Mouse (Mus musculus): ENCODE data around the gene Wfdc11. TPM values are rescaled to one million over a fixed set of nuclear protein-coding genes. Genes with fewer than 3 reads are reported as not detected.

The Wfdc11 gene
- polyA plus RNA-seq, 1 experiment from 2014 or later = not detected

Other genes with a start within 250 kb of the Wfdc11 start
- gene Sdc4, start 230.2 kb downstream of the Wfdc11 start, polyA plus RNA-seq (2018) = 114 to 215 TPM (median 133 TPM) in 3 replicates
- 6.9 to 30.0 TPM (median 27.8 TPM) in 3 replicates for gene Sys1, start 217.1 kb downstream of the Wfdc11 start, polyA plus RNA-seq (2018)
- gene Gm20458, start 213.1 kb downstream of the Wfdc11 start, polyA plus RNA-seq (2018) = 0.30 TPM in 1 of 3 replicates, not detected in the others
- not detected in 3 replicates for gene Trp53tg5, start 200.4 kb downstream of the Wfdc11 start, polyA plus RNA-seq (2018)
- gene Dbndd2, start 188.0 kb downstream of the Wfdc11 start, polyA plus RNA-seq (2018) = 13.0 to 46.6 TPM (median 28.5 TPM) in 3 replicates
- 58.4 to 92.7 TPM (median 64.5 TPM) in 3 replicates for gene Pigt, start 176.6 kb downstream of the Wfdc11 start, polyA plus RNA-seq (2018)
- not detected in 3 replicates for gene Wfdc2, start 111.7 kb downstream of the Wfdc11 start, polyA plus RNA-seq (2018)
- gene Spint3, start 100.6 kb downstream of the Wfdc11 start, polyA plus RNA-seq (2018) = not detected in 3 replicates
- gene Wfdc6a, start 88.6 kb downstream of the Wfdc11 start, polyA plus RNA-seq (2018) = not detected in 3 replicates
- not detected in 3 replicates for gene Eppin, start 80.5 kb downstream of the Wfdc11 start, polyA plus RNA-seq (2018)
- gene Wfdc6b, start 60.6 kb downstream of the Wfdc11 start, polyA plus RNA-seq (2018) = not detected in 3 replicates
- not detected in 3 replicates for gene Wfdc8, start 60.5 kb downstream of the Wfdc11 start, polyA plus RNA-seq (2018)
- not detected in 3 replicates for gene Wfdc16, start 35.3 kb downstream of the Wfdc11 start, polyA plus RNA-seq (2018)
- gene Wfdc10, start 18.0 kb downstream of the Wfdc11 start, polyA plus RNA-seq (2018) = not detected in 3 replicates
- gene Wfdc9, start 17.5 kb downstream of the Wfdc11 start, polyA plus RNA-seq (2018) = not detected in 3 replicates
- not detected in 3 replicates for gene Wfdc13, start 11.0 kb upstream of the Wfdc11 start, polyA plus RNA-seq (2018)
- gene Spint4, start 24.4 kb upstream of the Wfdc11 start, polyA plus RNA-seq (2018) = not detected in 3 replicates
- not detected in 3 replicates for gene Spint5, start 41.2 kb upstream of the Wfdc11 start, polyA plus RNA-seq (2018)
- gene Wfdc3, start 71.8 kb upstream of the Wfdc11 start, polyA plus RNA-seq (2018) = not detected in 3 replicates
- gene Dnttip1, start 71.9 kb upstream of the Wfdc11 start, polyA plus RNA-seq (2018) = 20.7 to 27.5 TPM (median 21.6 TPM) in 3 replicates
- gene Ube2c, start 95.8 kb upstream of the Wfdc11 start, polyA plus RNA-seq (2018) = 1.7 to 21.7 TPM (median 12.8 TPM) in 3 replicates
- gene Tnnc2, start 105.9 kb upstream of the Wfdc11 start, polyA plus RNA-seq (2018) = not detected in 3 replicates
- 7.1 to 8.5 TPM (median 7.3 TPM) in 3 replicates for gene Snx21, start 111.7 kb upstream of the Wfdc11 start, polyA plus RNA-seq (2018)
- 9.7 to 17.7 TPM (median 17.1 TPM) in 3 replicates for gene Acot8, start 130.8 kb upstream of the Wfdc11 start, polyA plus RNA-seq (2018)
- gene Zswim3, start 131.0 kb upstream of the Wfdc11 start, polyA plus RNA-seq (2018) = 3.3 to 3.6 TPM (median 3.4 TPM) in 3 replicates
- gene Zswim1, start 148.6 kb upstream of the Wfdc11 start, polyA plus RNA-seq (2018) = 4.8 to 5.4 TPM (median 5.2 TPM) in 3 replicates
- gene Spata25, start 154.4 kb upstream of the Wfdc11 start, polyA plus RNA-seq (2018) = 0.80 TPM in 1 of 3 replicates, not detected in the others
- 1,416 to 1,739 TPM (median 1,652 TPM) in 3 replicates for gene Ctsa, start 158.8 kb upstream of the Wfdc11 start, polyA plus RNA-seq (2018)
- gene Neurl2, start 159.4 kb upstream of the Wfdc11 start, polyA plus RNA-seq (2018) = 3.9 to 17.8 TPM (median 7.7 TPM) in 3 replicates
- 538 to 865 TPM (median 584 TPM) in 3 replicates for gene Pltp, start 183.6 kb upstream of the Wfdc11 start, polyA plus RNA-seq (2018)
- 14.5 to 26.1 TPM (median 19.1 TPM) in 3 replicates for gene Pcif1, start 205.2 kb upstream of the Wfdc11 start, polyA plus RNA-seq (2018)
- 6.8 to 9.1 TPM (median 7.0 TPM) in 3 replicates for gene Zfp335, start 237.7 kb upstream of the Wfdc11 start, polyA plus RNA-seq (2018)

Measured in macrophage (primary cell).